Mouse (Mus musculus): ENCODE data around the gene Pogk. TPM values are rescaled to one million over a fixed set of nuclear protein-coding genes. Genes with fewer than 3 reads are reported as not detected.

The Pogk gene
- polyA plus RNA-seq (2016; fragmentation: Nextera tagmentation; extraction: Ambion mirVana): 39.1 and 43.6 TPM in 2 replicates

DNA sequence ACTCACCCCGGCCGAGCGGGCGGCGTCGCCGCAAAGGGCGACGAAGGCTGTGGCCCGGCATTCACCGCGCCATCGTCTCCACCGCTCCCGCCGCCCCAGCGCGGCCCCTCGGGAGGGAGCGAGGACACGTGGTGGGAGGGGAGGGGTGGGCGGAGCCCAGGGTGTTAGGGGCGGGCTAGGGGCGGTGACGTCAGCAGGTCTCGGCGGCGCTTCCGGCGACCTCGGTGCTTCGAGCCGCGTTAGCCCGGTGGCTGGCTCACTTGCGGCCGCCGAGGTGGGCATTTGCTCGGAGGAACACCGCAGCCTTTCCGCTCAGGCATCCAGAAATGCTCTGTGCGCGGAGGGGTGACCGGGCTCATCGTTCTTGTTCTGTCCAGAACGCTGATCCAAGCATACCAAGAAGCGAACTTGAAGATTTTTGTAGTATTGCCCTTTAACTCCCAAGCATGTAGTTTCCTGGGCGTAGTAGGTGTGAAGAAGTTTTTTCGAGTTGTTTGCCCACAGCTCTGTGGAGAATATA, at the start of gene Pogk:
TSS of gene Pogk (minus strand) at position 163 of the 520 bp plus-strand sequence.
- Histone ChIP-seq H3K4me3 (peak within 1 kb of the TSS; percentile 84), H3K27me3 (replicated peaks) (no peaks in the 10 kb centered on the region), H3K27ac (peak within 1 kb of the TSS; percentile 21; the same call in 1 of the 2 replicates), H3K9me3 (peaks cover 9% of the 10 kb centered on the region), H3K36me3 (peaks cover 28% of the 10 kb centered on the region), H3K9ac (peak within 1 kb of the TSS; percentile 97), H3K4me2 (replicated peaks) (peak within 1 kb of the TSS; percentile 79), H3K4me1 (peaks cover 14% of the 10 kb centered on the region)
- 7% methylated on average over 49 of the region's 49 CpGs for WGBS
- peak; percentile 95 for ATAC-seq (ENCODE audit: low FRiP score, low read depth)

- Histone ChIP-seq H3K4me1 (no peaks in the 10 kb centered on the region), H3K27me3 (replicated peaks) (no peaks in the 10 kb centered on the region), H3K27ac (no peak overlapping the region), H3K9ac (no peak overlapping the region), H3K4me2 (replicated peaks) (no peak overlapping the region), H3K4me3 (no peak overlapping the region), H3K36me3 (no peaks in the 10 kb centered on the region), H3K9me3 (no peaks in the 10 kb centered on the region)
- ATAC-seq (ENCODE audit: low FRiP score, low read depth): no peak
- WGBS: 92% methylated on average over 3 of the region's 3 CpGs
These were observed 32.3 kb upstream of the Pogk start for GRCm38 (mm10) chr1:166441992-166442391.

DNA sequence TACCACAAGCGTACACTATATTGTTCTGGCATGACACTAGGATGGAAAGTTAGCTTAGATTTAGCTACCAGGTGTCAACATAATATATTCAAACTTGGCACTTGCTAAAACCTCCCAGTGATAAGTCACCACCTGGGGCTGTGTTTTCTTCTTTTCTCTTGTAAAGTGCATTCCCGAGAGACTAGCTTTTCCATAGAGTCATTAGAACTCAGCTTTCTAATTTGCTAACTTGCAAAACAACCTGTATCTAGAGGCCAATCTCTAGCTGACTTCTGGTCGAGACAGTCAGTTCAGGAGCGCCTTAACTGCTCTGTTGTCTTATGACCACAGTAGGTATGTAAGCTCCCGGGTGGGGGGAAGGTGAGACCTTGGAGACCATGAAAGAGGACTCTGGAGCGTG, 29.8 kb upstream of the Pogk start:
- H3K9ac ChIP-seq: no peak overlapping the region
- H3K27me3 ChIP-seq (replicated peaks): no peaks in the 10 kb centered on the region
- ATAC-seq (ENCODE audit: low FRiP score, low read depth): no peak
- 74% methylated on average over 6 of the region's 6 CpGs for WGBS
- H3K4me3 ChIP-seq: no peak overlapping the region
- no peaks in the 10 kb centered on the region for H3K36me3 ChIP-seq
- H3K4me2 ChIP-seq (replicated peaks): no peak overlapping the region
- no peaks in the 10 kb centered on the region for H3K9me3 ChIP-seq
- H3K27ac ChIP-seq: no peak overlapping the region
- no peaks in the 10 kb centered on the region for H3K4me1 ChIP-seq

DNA sequence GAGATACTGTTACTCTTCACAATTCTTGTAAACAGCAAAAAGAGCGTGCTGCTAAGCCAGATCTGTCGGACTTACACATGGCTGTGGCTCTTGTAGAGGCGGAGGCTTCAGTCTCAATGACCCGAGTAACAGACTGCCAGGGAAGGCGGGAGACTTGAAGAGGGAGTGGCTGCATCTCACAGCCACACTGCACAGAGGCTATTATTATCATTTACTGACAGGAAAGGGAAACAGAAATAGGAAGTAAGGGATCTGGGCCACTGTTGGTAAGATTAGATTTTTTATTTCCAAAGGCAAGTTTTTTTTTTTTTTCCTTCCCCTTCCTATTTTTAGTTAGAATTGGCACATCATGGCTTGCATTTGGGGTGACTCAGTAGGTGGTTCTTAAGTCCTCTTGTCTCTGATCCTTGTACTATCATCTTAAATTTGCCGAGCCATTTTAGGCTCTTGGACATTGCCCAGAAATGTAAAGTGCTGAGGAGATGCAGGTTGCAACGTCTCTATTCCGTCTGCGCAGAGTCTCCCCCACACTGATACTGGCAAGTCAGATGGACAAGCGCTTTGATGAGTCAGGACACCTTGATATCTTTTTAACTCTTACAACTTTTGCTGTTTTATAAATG, 20.3 kb upstream of the Pogk start:
- Histone ChIP-seq H3K9me3 (no peaks in the 10 kb centered on the region), H3K27me3 (replicated peaks) (no peaks in the 10 kb centered on the region), H3K4me3 (no peak overlapping the region), H3K36me3 (no peaks in the 10 kb centered on the region), H3K4me1 (no peaks in the 10 kb centered on the region), H3K27ac (no peak overlapping the region), H3K9ac (no peak overlapping the region), H3K4me2 (replicated peaks) (no peak overlapping the region)
- 64% methylated on average over 10 of the region's 10 CpGs for WGBS
- ATAC-seq (ENCODE audit: low FRiP score, low read depth): no peak

DNA sequence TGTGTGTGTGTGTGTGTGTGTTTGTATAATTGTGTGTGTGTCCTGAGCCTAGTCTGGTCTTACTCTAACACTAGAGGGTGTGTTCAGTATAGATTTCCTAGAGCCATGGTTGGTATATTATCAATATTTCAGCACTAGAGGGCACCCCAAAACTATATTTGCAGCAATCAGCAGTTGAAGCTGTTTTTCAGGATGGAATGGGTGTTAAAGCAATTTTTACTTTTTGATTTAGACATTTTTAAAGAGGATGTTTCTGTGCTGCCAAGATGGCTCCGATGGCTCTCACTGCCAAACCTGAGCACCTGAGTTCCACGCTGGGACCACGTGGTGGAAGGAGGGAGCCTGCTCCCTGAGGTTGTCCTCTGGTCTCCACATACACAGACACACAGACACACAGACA, 19.4 kb upstream of the Pogk start:
- 81% methylated on average over 3 of the region's 3 CpGs for WGBS

DNA sequence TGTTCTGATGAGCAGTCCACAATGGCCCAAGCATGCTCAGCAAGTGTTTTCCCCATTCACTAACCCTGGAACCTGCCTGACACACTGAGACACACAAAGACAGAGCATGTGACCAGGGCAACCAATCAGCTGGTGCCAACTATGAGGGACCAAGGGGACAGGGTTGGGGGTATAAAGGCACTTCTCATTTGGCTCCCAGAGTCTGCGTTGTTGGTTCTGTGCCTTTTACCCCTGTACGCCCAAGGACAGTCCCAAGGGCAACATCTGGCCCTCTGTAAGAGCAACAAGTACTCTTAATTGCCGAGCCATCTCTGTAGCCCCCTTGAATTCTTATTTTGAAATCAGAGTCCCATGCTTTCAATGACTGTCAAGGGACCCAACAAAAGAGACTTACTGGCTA, 2.6 kb upstream of the Pogk start:
- ATAC-seq (ENCODE audit: low FRiP score, low read depth): no peak
- Histone ChIP-seq H3K27me3 (replicated peaks) (no peaks in the 10 kb centered on the region), H3K36me3 (peaks cover 9% of the 10 kb centered on the region), H3K4me1 (peaks cover 12% of the 10 kb centered on the region), H3K4me3 (no peak overlapping the region), H3K4me2 (replicated peaks) (no peak overlapping the region), H3K9ac (no peak overlapping the region), H3K27ac (no peak overlapping the region), H3K9me3 (peaks cover 9% of the 10 kb centered on the region)
- 91% methylated on average over 3 of the region's 3 CpGs for WGBS

More for the DNA sequence above, 19.4 kb upstream of the Pogk start:
- no peaks in the 10 kb centered on the region for H3K27me3 ChIP-seq (replicated peaks)
- H3K9me3 ChIP-seq: no peaks in the 10 kb centered on the region
- H3K4me1 ChIP-seq: no peaks in the 10 kb centered on the region
- H3K4me3 ChIP-seq: no peak overlapping the region
- H3K27ac ChIP-seq: no peak overlapping the region
- ATAC-seq (ENCODE audit: low FRiP score, low read depth): no peak
- no peak overlapping the region for H3K4me2 ChIP-seq (replicated peaks)
- H3K9ac ChIP-seq: no peak overlapping the region
- no peaks in the 10 kb centered on the region for H3K36me3 ChIP-seq

- 93% methylated on average over 1 of the region's 1 CpGs for WGBS
- Histone ChIP-seq H3K4me2 (replicated peaks) (no peak overlapping the region), H3K4me3 (no peak overlapping the region), H3K27me3 (replicated peaks) (no peaks in the 10 kb centered on the region), H3K9me3 (peaks cover 9% of the 10 kb centered on the region), H3K27ac (no peak overlapping the region), H3K4me1 (peaks cover 14% of the 10 kb centered on the region), H3K9ac (no peak overlapping the region), H3K36me3 (peaks cover 15% of the 10 kb centered on the region)
- no peak for ATAC-seq (ENCODE audit: low FRiP score, low read depth)
These were observed 1.9 kb upstream of the Pogk start for GRCm38 (mm10) chr1:166411541-166411940.

DNA sequence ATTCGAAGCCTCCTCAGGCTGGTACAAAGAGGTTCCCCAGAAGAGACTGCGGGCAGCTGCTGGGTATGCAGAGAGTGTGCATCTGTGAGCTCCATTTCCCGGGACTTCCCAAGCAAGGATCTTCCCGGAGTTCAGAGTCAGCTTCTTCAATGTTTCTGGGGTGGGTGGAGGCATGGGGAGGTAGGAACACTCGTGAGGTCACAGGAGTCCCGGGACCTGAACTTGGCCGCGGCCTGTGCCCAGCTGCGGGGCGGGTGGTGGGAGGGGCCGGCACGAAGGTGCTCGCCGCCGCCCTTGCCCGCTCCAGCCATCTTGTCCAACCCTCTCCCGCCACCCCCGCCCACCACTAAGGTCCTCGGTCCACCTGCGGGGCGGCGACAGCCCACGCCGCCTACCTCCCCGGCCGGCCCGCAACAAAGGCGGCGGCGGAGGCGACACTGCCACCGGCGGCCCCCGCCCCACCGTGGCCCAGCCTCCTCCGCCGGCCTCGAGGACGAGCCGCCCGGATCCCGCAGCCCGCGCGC, 424 bp downstream of the Pogk start:
- no peaks in the 10 kb centered on the region for H3K27me3 ChIP-seq (replicated peaks)
- H3K9ac ChIP-seq: peak overlapping the region; percentile 97
- H3K4me2 ChIP-seq (replicated peaks): peak overlapping the region; percentile 79
- H3K4me1 ChIP-seq: peaks cover 14% of the 10 kb centered on the region
- under 1% methylated on average over 40 of the region's 45 CpGs for WGBS
- peaks cover 31% of the 10 kb centered on the region for H3K36me3 ChIP-seq
- peak overlapping the region; percentile 84 for H3K4me3 ChIP-seq
- peaks cover 9% of the 10 kb centered on the region for H3K9me3 ChIP-seq
- peak overlapping the region; percentile 21; the same call in 1 of the 2 replicates for H3K27ac ChIP-seq
- peak; percentile 80 for ATAC-seq (ENCODE audit: low FRiP score, low read depth)

GRCm38 (mm10) chr1:166403846-166404245, 5.8 kb downstream of the Pogk start:
- Histone ChIP-seq H3K4me1 (peaks cover 13% of the 10 kb centered on the region), H3K27ac (no peak overlapping the region), H3K4me2 (replicated peaks) (no peak overlapping the region), H3K4me3 (no peak overlapping the region), H3K9ac (no peak overlapping the region), H3K27me3 (replicated peaks) (no peaks in the 10 kb centered on the region), H3K9me3 (no peaks in the 10 kb centered on the region), H3K36me3 (peaks cover 80% of the 10 kb centered on the region)
- WGBS: 86% methylated on average over 3 of the region's 3 CpGs
- ATAC-seq (ENCODE audit: low FRiP score, low read depth): no peak

GRCm38 (mm10) chr1:166402003-166402402, 7.7 kb downstream of the Pogk start:
- Histone ChIP-seq H3K4me1 (peaks cover 2% of the 10 kb centered on the region; the same call in 1 of the 2 replicates), H3K4me3 (no peak overlapping the region), H3K36me3 (peaks cover 86% of the 10 kb centered on the region), H3K4me2 (replicated peaks) (no peak overlapping the region), H3K9ac (no peak overlapping the region), H3K9me3 (no peaks in the 10 kb centered on the region), H3K27me3 (replicated peaks) (no peaks in the 10 kb centered on the region), H3K27ac (no peak overlapping the region)
- no peak for ATAC-seq (ENCODE audit: low FRiP score, low read depth)
- 83% methylated on average over 4 of the region's 4 CpGs for WGBS

- no peak for ATAC-seq (ENCODE audit: low FRiP score, low read depth)
- H3K4me3 ChIP-seq: no peak overlapping the region
- H3K36me3 ChIP-seq: peaks cover 88% of the 10 kb centered on the region
- H3K27ac ChIP-seq: no peak overlapping the region
- H3K9me3 ChIP-seq: no peaks in the 10 kb centered on the region
- H3K4me2 ChIP-seq (replicated peaks): no peak overlapping the region
- no peak overlapping the region for H3K9ac ChIP-seq
- H3K27me3 ChIP-seq (replicated peaks): no peaks in the 10 kb centered on the region
- H3K4me1 ChIP-seq: no peaks in the 10 kb centered on the region
These were observed 8.2 kb downstream of the Pogk start for GRCm38 (mm10) chr1:166401455-166401854.

- 95% methylated on average over 6 of the region's 6 CpGs for WGBS
- H3K9ac ChIP-seq: no peak overlapping the region
- no peak overlapping the region for H3K27ac ChIP-seq
- no peaks in the 10 kb centered on the region for H3K27me3 ChIP-seq (replicated peaks)
- no peaks in the 10 kb centered on the region for H3K9me3 ChIP-seq
- ATAC-seq (ENCODE audit: low FRiP score, low read depth): no peak
- H3K4me1 ChIP-seq: no peaks in the 10 kb centered on the region
- H3K4me3 ChIP-seq: no peak overlapping the region
- peaks cover 97% of the 10 kb centered on the region for H3K36me3 ChIP-seq
- H3K4me2 ChIP-seq (replicated peaks): no peak overlapping the region
These were observed 13.3 kb downstream of the Pogk start for GRCm38 (mm10) chr1:166396381-166396780.

DNA sequence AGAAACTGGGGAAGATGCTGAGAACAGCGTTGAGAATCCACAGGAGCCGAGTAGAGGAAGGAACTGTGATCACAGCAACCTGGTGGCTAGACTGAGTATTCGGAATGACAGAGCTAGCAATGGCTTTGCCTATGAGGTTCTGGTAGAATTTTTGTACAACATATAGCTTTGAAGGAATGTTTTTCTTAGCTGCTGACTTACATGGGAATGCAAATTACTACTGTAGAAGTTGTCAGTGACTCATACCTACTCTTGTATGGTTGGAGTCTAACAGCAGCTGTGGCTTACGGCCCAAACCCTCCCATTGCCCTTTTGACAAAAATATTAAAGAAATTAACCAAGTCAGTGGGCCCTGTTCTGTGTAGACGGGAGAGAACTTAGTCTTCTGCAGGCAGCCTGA, 14.0 kb downstream of the Pogk start:
- no peak overlapping the region for H3K27ac ChIP-seq
- no peak overlapping the region for H3K4me3 ChIP-seq
- no peaks in the 10 kb centered on the region for H3K9me3 ChIP-seq
- no peak overlapping the region for H3K9ac ChIP-seq
- no peaks in the 10 kb centered on the region for H3K27me3 ChIP-seq (replicated peaks)
- peaks cover 97% of the 10 kb centered on the region for H3K36me3 ChIP-seq
- no peak overlapping the region for H3K4me2 ChIP-seq (replicated peaks)
- H3K4me1 ChIP-seq: no peaks in the 10 kb centered on the region
- no peak for ATAC-seq (ENCODE audit: low FRiP score, low read depth)
- 93% methylated on average over 5 of the region's 5 CpGs for WGBS
